Mouse (Mus musculus): ENCODE results near the gene Ston2.
A peak's percentile ranks its signal among the peaks of the same experiment; 100 is the strongest.

Ston2 gene

GRCm38 (mm10) chr12:91694748-91695147 lies 93.4 kb downstream of the Ston2 start:
- no peak for DNase-seq

DNA sequence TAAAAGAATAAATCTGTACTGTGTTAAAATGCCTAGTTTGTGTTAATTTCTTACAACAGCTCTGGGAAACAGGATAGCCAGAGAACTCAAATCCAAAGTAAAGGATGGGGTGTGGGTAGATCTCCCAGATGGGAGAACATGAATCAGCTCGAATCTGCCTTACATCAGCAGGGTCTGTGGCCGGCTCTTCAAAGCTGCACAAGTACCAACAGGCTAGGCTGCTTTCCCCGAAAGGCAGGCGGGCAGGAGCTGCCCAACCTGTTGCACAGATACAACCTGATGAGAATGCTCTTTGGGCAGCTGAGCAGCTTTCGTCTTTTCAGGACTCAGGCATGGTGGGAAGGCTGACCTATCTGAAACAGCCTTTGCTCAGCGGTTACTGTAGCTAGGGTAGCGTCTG lies 94.6 kb downstream of the Ston2 start:
- no peak for DNase-seq

DNA sequence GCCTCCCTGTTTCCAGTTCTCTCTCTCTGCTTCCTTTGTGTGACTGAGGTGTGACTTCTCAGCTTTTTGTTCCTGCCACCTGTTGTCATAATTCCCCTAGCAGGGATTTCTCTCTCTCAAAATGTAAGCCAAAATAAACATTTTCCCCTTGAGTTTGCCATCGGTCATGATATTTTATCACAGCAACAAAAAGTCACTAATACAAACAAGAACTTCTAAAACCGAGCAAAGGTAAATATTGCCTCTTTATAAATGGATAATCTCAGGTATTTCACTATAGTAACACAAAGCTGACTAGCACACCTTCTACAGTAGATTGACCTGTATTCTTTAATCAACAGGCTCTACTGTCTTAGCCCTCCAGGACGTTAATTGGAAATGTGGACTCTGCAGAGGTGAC lies 95.2 kb downstream of the Ston2 start:
- no peak for DNase-seq

DNA sequence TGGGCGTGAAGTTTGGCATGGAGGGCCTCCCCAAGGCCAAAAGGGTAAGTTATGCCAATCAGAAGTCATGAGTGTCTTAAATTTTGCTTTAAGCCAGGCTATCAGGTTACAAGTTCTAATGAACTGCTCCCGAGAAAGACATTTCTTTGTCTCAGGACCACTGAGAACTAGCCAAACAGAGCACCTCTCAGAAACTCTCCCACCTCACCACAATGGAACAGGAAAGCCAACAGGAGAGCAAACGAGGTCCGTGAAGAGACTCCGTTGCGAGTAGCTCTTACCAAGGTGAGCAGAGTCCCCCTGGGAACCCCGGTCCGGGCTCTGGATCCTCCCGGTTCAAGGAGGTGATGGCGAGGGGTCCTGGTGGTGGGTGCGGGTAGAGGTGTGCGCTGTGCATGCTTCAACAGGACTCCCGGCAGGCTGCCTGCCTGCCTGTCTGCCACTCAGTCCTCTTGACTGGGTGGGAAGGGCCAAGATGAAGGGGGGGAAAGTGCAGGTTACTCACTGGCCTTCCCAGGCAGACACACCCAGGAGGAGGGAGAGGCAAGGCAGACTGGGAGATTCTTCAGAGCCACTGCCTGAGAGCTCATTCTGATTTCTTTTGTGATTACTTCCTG lies 102.4 kb downstream of the Ston2 start:
- no peak for DNase-seq

DNA sequence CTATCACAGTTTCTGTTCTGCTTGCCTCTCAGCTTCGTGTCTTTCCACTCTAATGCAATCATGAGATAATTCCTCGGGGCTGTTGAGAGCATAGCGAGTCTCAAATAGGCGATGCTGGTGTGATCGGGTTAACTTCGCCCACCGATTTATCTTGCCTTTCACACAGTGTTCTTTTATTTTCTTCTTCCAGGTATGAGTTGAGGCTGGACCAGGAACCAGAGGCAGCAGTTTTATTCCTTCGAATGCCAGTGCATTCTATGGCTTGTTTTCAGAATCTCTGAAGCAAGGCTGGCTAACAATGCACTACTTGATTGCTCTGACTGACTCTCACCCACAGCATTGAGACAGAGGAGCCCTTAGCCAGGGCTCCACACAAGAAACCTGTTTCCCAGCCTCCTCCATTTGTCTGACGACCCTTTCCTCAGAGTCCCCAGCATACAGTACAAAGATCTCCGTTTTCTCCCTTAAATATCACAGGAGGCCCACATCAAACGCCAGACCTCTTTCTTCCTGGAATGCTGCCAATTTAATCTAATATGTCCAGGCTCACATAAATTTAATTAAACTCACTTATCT lies 103.3 kb downstream of the Ston2 start:
- no peak for DNase-seq

- peak; percentile 5 for DNase-seq
These were observed 103.9 kb downstream of the Ston2 start for GRCm38 (mm10) chr12:91684101-91684839.

DNA sequence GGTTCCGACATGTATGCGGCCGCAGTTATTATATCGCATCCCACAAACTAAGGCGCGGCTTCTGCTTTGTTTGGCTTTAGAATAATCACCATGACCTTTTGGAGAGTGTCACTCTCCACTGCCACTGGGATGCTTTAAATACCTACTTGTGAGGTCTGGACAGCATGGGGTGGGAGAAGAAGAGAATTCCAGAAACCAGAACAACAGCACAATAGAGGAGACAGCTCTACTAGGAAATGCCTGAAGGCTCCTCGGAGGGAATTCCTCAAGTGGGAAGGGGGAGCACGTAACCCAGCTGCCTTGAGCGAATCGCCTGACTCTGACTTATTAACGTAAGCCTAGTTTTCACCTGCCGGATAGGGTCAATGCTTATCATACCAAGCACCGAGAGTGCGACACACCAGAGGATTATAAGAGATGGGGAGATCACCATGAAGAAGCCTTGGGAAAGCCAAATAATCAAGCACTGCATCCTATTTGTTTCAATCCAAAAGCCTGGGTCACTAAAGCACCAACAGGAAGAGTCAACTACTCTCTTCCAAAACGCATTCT lies 104.6 kb downstream of the Ston2 start:
- no peak for DNase-seq

- no peak for DNase-seq
These were observed 105.1 kb downstream of the Ston2 start for GRCm38 (mm10) chr12:91683096-91683495.

GRCm38 (mm10) chr12:91679320-91680064 lies 108.7 kb downstream of the Ston2 start:
- no peak for DNase-seq

- no peak for DNase-seq
These were observed 112.2 kb downstream of the Ston2 start for GRCm38 (mm10) chr12:91675937-91676336.

DNA sequence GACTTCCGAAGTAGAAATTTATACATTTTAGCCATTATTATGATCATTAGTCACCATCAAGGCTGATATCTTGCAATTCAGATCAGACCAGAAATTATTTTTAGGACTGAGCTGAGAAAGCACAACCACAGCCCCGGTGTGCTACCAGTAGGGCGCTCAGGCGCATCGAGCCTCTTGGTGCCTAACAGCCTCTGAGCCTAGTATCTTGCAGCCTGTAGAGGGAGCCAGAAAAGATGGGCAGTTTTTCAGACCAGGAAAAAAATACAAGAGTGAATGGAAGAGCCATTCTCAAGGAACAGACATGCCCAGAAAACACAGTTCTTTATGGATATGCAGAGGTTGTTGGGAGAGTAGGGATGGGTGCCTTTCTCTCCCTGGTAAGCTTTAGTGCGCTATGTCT lies 115.0 kb downstream of the Ston2 start:
- DNase-seq: no peak

DNA sequence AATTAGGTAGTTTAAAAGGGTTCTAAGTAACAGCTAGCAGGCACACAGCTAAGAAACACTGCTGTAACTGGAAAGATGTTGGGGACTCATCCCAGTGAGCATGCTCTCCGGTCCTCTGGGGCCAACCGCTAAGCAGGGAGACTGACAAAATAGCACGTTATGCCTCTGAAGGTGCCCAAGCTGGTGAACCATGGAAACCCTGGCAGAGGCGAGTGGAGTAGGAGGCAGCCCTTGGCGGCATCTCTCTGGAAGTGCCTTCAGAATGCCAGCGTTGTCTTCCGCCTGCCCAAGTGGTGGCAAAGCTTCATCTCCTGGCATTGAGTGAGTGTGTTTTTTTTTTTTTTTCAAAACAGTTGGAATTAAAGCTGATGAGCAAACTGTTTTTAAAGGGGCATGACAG lies 115.7 kb downstream of the Ston2 start:
- no peak for DNase-seq

- no peak for DNase-seq
These were observed 119.5 kb downstream of the Ston2 start for GRCm38 (mm10) chr12:91668529-91669245.

DNA sequence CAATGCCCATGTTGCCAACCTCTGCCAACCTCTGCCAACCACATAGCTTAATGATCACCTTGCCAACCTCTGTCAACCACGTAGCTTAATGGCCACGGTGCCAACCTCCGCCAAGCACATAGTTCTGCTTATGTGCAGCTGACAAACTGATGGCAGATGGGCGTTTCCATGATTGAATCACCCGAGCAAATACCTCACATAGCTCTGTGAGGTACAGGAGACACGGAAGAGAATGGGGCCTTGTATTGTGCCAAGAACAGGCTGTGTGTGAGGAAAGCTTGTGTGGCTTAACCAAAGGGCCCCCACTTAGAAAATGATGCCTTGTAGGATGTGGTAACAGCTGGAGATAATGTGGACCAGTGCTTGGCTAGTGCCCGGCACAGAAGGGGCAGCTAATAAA lies 120.4 kb downstream of the Ston2 start:
- no peak for DNase-seq

GRCm38 (mm10) chr12:91666607-91667006 lies 121.6 kb downstream of the Ston2 start:
- DNase-seq: no peak

- no peak for DNase-seq
These were observed 122.8 kb downstream of the Ston2 start for GRCm38 (mm10) chr12:91665431-91665830.

DNA sequence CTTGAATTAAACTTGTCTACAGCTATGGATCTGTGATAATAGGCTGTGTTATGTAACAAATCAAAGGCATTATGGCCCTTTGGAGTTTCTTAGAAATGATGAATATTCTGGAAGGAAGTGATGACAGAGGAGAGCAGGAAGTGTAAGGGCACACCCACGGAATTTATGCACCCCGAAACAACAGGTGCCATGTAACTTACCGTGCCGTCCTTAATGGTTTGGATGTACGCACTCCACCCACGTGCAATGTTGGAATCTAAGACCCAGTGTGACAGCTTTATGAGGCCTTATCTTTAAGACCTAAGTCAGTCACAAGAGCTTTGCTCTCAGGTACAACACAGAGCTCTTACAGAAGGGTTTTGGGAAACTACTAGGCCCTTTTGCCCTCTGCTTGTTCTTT lies 124.9 kb downstream of the Ston2 start:
- no peak for DNase-seq

- no peak for DNase-seq
These were observed 125.3 kb downstream of the Ston2 start for GRCm38 (mm10) chr12:91662844-91663243.

- DNase-seq: no peak
These were observed 127.4 kb downstream of the Ston2 start for GRCm38 (mm10) chr12:91660640-91661417.

GRCm38 (mm10) chr12:91654399-91655122 lies 133.6 kb downstream of the Ston2 start:
- peak; percentile 11 for DNase-seq

- no peak for DNase-seq
These were observed 139.8 kb downstream of the Ston2 start for GRCm38 (mm10) chr12:91648426-91648825.

Data from cerebellum, adult 11 months (tissue).